Mouse (Mus musculus) layer of hippocampus, postnatal 36 days (tissue): Measurements from ENCODE around the gene Ms4a12. TPM values are rescaled to one million over a fixed set of nuclear protein-coding genes. Genes with fewer than 3 reads are reported as not detected.

Experiments used
- total RNA-seq, 2 experiments: library from RNA; stranded (reverse); gene quantifications; 2 replicates each; pipeline ENCODE4 v1.2.3; 2021

Ms4a12 gene
- total RNA-seq, 2 experiments from 2014 or later = not detected

Other genes starting within 250 kb of the Ms4a12 start
- gene Ms4a15, start 239.2 kb downstream of the Ms4a12 start, total RNA-seq = not detected
- gene Ms4a18, start 214.4 kb downstream of the Ms4a12 start, total RNA-seq = not detected
- not detected for gene Ms4a8a, start 151.3 kb downstream of the Ms4a12 start, total RNA-seq
- gene 1700017D01Rik, start 101.6 kb downstream of the Ms4a12 start, total RNA-seq = not detected
- not detected for gene 1700025F22Rik, start 67.1 kb downstream of the Ms4a12 start, total RNA-seq
- gene Ms4a13, start 35.7 kb downstream of the Ms4a12 start, total RNA-seq = not detected
- gene Ms4a1, start 33.8 kb upstream of the Ms4a12 start, total RNA-seq = not detected
- not detected for gene Ms4a5, start 51.4 kb upstream of the Ms4a12 start, total RNA-seq
- not detected for gene Ms4a14, start 82.0 kb upstream of the Ms4a12 start, total RNA-seq
- gene Ms4a7, start 103.7 kb upstream of the Ms4a12 start, total RNA-seq = under 1 TPM; 0.30 to 0.35 TPM
- under 1 TPM; 0.57 to 0.78 TPM for gene Ms4a4a, start 143.1 kb upstream of the Ms4a12 start, total RNA-seq
- not detected for gene Ms4a4c, start 172.3 kb upstream of the Ms4a12 start, total RNA-seq
- gene Ms4a4b, start 211.1 kb upstream of the Ms4a12 start, total RNA-seq = not detected
- gene Ms4a6c, start 236.9 kb upstream of the Ms4a12 start, total RNA-seq = 1 to 10 TPM; 1.2 to 2.3 TPM